11 mouse cellular contexts compared by ENCODE assay signal in genomic region chr11:107310338-107311121, GRCm38 (mm10).
DNase-seq lines count a peak whose midpoint lies in the region; ATAC-seq lines count a peak whose summit lies in the region.
"Had no signal": no experiment of that assay in that cellular context is flagged by ENCODE, and none has a peak within 500 bp of the region (broad histone marks: within the 10 kb centered on the region; RNA-seq: fewer than 3 reads in every experiment).

No protein-coding gene starts in this region.

- peak overlapping the region; percentile 25; the same call in 1 of the 2 replicates for H3K9ac ChIP-seq in heart, embryonic 16.5 days (ENCODE audit: low read length)
- H3K9ac ChIP-seq in lung, embryonic 16.5 days (ENCODE audit: low read length) = no peak overlapping the region
- H3K9ac ChIP-seq in hindbrain, embryonic 16.5 days (ENCODE audit: low read depth, low read length) = no peak overlapping the region
- H3K9ac ChIP-seq: embryonic facial prominence, embryonic 12.5 days; limb, embryonic 15.5 days had no signal

- WGBS in heart, embryonic 16.5 days = 70% methylated on average over 20 of the region's 20 CpGs
- WGBS in lung, embryonic 16.5 days = 66% methylated on average over 20 of the region's 20 CpGs
- WGBS in hindbrain, embryonic 16.5 days = 67% methylated on average over 20 of the region's 20 CpGs

- H3K4me3 ChIP-seq in heart, embryonic 16.5 days (ENCODE audit: low read length) = no peak overlapping the region
- no peak overlapping the region for H3K4me3 ChIP-seq in lung, embryonic 16.5 days (ENCODE audit: low read length)
- H3K4me3 ChIP-seq in hindbrain, embryonic 16.5 days (ENCODE audit: low read length) = no peak overlapping the region
- H3K4me3 ChIP-seq: embryonic facial prominence, embryonic 12.5 days; limb, embryonic 15.5 days had no signal

- peaks cover 5% of the 10 kb centered on the region for H3K9me3 ChIP-seq in heart, embryonic 16.5 days (replicated peaks; ENCODE audit: control insufficient read depth, low read length)
- H3K9me3 ChIP-seq in lung, embryonic 16.5 days (ENCODE audit: control insufficient read depth, low read length) = no peaks in the 10 kb centered on the region
- H3K9me3 ChIP-seq in hindbrain, embryonic 16.5 days (ENCODE audit: control insufficient read depth, low read length) = no peaks in the 10 kb centered on the region
- H3K9me3 ChIP-seq: embryonic facial prominence, embryonic 12.5 days; limb, embryonic 15.5 days had no signal

- DNase-seq in heart, adult 18-20 months = no peak
- no peak for DNase-seq in lung, adult 18-20 months
- DNase-seq in right cerebral cortex, postnatal 10 days (ENCODE audit: low spot score in 2 of 2) = peak; percentile 43 to 51
- no peak for DNase-seq in cerebellum, adult 11-12 months
- DNase-seq in thymus, postnatal 0 days (ENCODE audit: low spot score) = no peak
- DNase-seq: kidney, postnatal 36 days had no signal

- H3K4me1 ChIP-seq in heart, embryonic 16.5 days (ENCODE audit: control insufficient read depth, insufficient read depth, low read length) = no peaks in the 10 kb centered on the region
- no peaks in the 10 kb centered on the region for H3K4me1 ChIP-seq in lung, embryonic 16.5 days (replicated peaks; ENCODE audit: control insufficient read depth, insufficient read depth, low read length)
- peaks cover 3% of the 10 kb centered on the region; the same call in 1 of the 2 replicates for H3K4me1 ChIP-seq in hindbrain, embryonic 16.5 days (ENCODE audit: control insufficient read depth, insufficient read depth, low read depth, low read length)
- H3K4me1 ChIP-seq: embryonic facial prominence, embryonic 12.5 days had no signal

- peak overlapping the region; percentile 13; the same call in 1 of the 2 replicates for H3K4me2 ChIP-seq in heart, embryonic 16.5 days (ENCODE audit: low read depth, low read length)
- H3K4me2 ChIP-seq in lung, embryonic 16.5 days (ENCODE audit: low read depth, low read length) = peak overlapping the region; percentile 32
- H3K4me2 ChIP-seq in hindbrain, embryonic 16.5 days (ENCODE audit: low read length) = 0 out of 2 replicates have a peak overlapping the region, but pooled peaks have one; percentile 2
- H3K4me2 ChIP-seq: embryonic facial prominence, embryonic 12.5 days; limb, embryonic 15.5 days had no signal

- no peaks in the 10 kb centered on the region for H3K27me3 ChIP-seq in heart, embryonic 16.5 days (ENCODE audit: control insufficient read depth, insufficient read depth, low read length)
- H3K27me3 ChIP-seq in lung, embryonic 16.5 days (ENCODE audit: control insufficient read depth, insufficient read depth, low read depth, low read length) = no peaks in the 10 kb centered on the region
- no peaks in the 10 kb centered on the region for H3K27me3 ChIP-seq in hindbrain, embryonic 16.5 days (replicated peaks; ENCODE audit: control insufficient read depth, insufficient read depth, low read length)
- H3K27me3 ChIP-seq: embryonic facial prominence, embryonic 12.5 days; limb, embryonic 15.5 days had no signal

- peak overlapping the region; percentile 48 for H3K27ac ChIP-seq in heart, embryonic 16.5 days (ENCODE audit: low read length)
- H3K27ac ChIP-seq in lung, embryonic 16.5 days (ENCODE audit: low read length) = peak overlapping the region; percentile 9; the same call in 1 of the 2 replicates
- no peak overlapping the region for H3K27ac ChIP-seq in hindbrain, embryonic 16.5 days (ENCODE audit: low read depth, low read length)
- H3K27ac ChIP-seq: embryonic facial prominence, embryonic 12.5 days; limb, embryonic 15.5 days had no signal

- no peak for ATAC-seq in heart, embryonic 16.5 days (replicated peaks; ENCODE audit: extremely low read depth, insufficient read depth, low FRiP score)
- ATAC-seq in lung, embryonic 16.5 days (ENCODE audit: low read depth) = no peak; the same call in 1 of the 2 replicates
- no peak for ATAC-seq in hindbrain, embryonic 16.5 days

- H3K36me3 ChIP-seq in heart, embryonic 16.5 days (ENCODE audit: control insufficient read depth, insufficient read depth) = peaks cover 14% of the 10 kb centered on the region
- no peaks in the 10 kb centered on the region for H3K36me3 ChIP-seq in lung, embryonic 16.5 days (ENCODE audit: control insufficient read depth, insufficient read depth, low read length)
- H3K36me3 ChIP-seq in hindbrain, embryonic 16.5 days (ENCODE audit: control insufficient read depth, insufficient read depth, low read length) = no peaks in the 10 kb centered on the region

Comparison
In these comparisons a context has a peak if more than half of its experiments do, and no peak if none do; other contexts are left out.
1. DNase-seq: peak in right cerebral cortex, postnatal 10 days (2 of 2); none in heart, adult 18-20 months (0 of 2), lung, adult 18-20 months (0 of 2), cerebellum, adult 11-12 months (single experiment) and thymus, postnatal 0 days (single experiment).
2. Peak in every context shown above with its lines, with median percentiles within 50 percentile points of each other: H3K4me2 ChIP-seq.